Mouse (Mus musculus) brain, embryonic 18.5 days (tissue): ENCODE data around the gene Mpeg1.

Experiments
- DNase-seq: peaks from one replicate; pipeline ENCODE4 v3.0.0-alpha.2; 2012; ENCODE audit warnings: low read depth, low spot score

Gene Mpeg1

DNA sequence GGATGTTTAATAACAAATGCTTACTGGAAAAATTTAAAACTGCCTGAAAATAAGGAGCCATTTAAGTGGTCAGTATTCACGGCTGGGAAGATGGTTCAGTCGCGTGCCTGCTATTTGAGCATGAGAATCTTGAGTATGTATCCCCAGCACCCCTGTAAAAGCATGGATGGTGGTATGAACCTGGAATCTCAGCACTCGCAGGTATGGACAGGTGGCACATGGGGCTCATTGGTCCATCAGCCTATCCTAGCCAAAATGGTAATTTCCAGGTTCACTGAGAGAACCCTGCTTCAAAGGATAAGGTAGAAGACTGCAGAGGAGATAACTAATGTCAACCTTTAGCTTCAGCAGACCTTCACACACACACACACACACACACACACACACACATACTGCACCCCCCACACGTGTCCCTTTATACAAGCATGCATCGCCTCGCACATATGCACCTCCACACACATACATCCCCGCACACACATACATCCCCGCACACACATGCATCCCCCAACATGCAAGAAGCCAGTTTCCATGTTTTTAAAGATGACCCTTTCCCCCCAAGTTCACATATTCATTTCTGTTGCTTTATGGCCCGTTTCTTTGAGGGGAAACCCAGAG is 5.1 kb downstream of the Mpeg1 start:
- DNase-seq: no peak

DNA sequence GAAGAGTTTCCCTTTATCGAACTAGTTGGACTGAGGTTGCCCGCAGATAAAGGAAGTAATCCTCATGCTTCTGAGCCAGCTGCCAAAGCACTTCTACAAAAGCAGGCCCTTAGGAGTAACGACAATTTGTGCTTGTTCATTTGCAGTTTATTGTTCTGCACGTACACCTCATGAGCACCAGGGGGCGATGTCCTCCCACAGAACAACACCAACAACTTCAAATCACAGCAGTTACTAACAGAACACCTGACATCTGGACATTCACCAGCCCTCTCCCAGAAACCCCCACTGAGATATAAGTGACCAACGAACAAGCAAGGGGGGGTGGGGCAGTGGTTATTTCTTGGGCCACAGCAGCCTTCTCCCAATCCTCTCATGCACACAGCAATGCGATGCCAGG is 5.6 kb downstream of the Mpeg1 start:
- no peak for DNase-seq

DNA sequence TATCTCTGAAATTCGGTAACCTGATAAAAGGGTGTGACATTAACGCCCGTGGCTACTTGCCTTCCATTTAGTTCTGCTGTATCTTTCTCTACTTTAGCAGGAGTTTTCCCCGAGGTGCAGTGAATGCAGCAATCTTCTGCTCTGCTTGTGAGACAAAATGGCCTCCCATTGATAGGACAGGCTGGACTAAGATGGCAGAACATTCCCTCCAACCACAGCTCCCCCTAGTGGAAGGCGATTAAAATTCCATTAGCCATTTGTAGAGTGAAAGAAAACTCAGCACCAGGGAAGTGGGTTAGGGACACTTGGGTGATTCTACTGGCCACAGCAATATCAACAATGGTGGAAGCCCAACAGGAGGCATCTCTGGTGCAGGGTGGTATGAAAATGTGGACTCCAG is 6.9 kb downstream of the Mpeg1 start:
- DNase-seq: no peak

DNA sequence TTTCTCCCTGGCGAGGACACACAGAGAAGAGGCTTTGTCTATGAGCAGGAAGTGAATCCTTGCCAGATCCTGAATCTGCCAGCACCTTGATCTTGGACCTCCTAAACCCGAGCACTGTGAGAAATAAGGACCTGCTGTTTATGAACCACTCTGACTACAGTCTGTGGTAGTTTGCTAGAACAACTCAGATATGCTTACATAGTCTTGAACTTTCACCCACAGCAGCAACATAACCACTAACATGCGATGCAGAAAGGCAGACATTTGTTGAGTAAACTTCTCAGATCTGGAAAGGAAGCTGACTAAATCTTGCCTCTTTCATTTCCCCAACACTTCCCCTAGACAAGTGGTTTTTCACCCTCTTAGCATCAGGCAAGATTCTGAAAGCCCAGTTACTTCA is 11.3 kb downstream of the Mpeg1 start:
- DNase-seq: no peak

DNA sequence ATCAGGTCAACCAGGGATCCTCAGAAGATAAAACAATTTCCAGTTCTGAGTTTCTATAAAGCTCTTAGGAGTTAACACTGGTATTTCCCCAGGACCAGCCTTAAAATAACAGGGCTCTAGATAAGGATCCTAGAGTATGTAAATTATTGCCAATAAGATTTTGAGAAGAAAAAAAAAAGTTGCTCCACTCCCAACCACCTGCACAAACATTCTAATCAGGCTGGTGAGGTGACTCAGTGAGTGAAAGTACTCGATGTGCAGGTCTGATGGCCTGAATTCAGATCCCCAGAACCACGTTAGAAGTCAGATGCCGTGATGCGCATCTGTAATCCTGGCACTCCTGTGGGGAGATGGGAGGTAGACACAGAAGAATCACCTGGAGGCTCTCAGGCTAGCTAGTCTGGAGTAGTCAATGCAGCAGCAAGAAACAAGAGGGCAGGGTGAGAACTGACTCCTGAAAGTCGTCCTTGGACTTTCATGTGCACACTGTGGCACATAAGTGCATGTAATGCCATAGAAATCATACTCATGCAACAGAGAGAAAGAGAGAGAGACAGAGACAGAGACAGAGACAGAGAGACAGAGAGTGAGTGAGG is 11.9 kb downstream of the Mpeg1 start:
- DNase-seq: no peak

DNA sequence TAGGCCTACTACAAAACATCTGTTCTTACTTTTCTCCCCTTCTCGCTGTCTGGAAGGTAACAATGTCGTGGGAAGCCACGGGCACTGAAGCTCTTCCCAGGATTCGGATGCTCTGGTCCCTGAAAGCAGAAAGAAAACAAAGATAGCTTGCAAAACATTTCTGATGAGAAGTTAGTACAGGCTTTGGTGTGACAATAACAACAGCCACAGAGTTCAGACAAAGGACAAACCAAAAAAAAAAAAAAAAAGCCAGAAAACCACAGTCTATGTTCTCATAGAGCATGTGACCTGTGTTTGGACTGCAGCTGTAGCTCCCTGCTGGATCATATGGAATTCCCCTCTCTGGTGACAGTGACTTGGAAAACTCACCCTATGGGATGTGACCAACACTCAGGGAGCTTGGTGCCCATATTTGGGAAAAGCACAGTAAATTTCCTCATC is 12.6 kb downstream of the Mpeg1 start:
- no peak for DNase-seq

DNA sequence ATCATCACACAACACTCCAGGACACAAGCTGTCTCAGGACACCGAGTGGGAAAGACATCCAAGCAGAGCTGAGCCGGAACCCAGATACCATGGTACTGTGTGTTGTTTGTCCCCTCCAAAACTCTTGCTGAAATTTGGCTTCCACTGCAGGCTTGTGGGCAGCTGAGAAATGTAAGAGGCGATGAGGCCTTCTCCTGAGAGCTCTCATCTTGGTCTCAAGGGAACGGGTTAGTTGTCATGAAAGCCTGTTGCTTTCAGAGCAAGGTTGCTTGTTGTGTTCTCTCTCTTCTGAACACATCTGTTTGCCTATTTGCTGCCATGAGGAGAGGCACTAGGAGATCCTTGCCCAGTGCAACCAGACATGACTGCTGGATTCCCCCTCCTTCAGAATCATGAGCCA is 13.4 kb downstream of the Mpeg1 start:
- no peak for DNase-seq

DNA sequence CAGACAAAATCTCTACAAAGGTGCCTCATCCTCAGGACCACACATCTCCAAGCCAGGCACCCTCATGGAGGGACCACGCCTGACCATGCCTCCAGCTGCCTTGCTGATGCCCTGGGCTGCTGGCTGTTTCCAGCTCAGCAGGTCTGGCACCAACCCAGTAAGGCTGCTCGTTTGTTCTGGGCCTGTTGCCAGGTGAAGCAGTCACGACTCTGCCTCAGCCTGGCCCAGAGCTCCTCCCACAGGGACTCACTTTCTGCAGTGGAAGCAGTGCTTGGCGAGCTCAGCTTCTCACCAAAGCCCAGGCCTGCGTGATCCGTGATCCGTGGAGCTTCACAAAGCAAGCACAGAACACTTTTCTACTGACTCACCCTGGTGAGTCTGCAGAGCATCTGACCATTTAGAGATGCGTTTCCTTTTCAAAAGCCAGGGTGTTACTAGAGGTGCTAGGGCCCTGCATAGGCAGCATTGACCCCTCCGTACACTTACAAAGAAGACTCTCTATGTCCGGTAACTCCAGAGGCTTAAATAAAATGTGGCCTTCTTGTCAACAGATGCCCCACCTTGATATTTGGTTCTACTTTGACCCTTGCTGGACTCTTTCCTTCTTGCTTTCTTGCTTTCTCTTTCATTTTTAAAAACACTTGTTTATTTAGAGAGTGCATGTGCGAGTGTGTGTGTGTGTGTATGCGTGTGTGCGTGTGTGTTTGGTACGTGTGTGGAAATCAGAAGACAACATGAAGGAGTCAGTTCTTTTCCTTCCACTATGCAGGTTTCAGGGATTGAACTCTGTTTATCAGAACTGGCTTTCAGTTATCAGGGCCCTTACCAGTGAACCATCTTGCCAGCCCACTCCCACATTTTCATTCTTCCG is 15.0 kb downstream of the Mpeg1 start:
- DNase-seq: no peak

DNA sequence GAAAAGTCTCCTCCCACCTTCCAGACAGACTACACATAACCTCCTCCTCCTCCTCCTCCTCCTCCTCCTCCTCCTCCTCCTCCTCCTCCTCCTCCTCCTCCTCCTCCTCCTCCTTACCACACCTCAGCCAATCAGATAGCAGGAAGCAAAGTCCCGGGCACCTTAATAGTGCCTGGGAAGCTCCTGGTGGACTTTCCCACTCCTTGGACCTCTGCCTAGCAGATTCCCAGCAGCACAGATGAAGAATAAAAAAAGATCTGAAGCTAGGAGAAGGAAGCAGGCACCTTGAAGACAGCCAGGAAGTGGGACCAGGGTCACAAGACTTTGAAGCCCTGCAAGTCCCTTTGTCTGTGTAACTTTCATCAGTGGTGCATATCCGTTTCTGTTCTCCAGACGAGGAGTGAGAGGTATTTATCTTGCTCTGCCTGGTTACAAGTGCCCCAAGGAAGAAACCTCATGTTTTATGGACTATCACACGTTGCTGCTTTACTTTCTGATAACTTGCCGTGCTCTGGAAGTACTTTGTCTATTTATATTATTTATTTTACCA is 16.2 kb downstream of the Mpeg1 start:
- no peak for DNase-seq

DNA sequence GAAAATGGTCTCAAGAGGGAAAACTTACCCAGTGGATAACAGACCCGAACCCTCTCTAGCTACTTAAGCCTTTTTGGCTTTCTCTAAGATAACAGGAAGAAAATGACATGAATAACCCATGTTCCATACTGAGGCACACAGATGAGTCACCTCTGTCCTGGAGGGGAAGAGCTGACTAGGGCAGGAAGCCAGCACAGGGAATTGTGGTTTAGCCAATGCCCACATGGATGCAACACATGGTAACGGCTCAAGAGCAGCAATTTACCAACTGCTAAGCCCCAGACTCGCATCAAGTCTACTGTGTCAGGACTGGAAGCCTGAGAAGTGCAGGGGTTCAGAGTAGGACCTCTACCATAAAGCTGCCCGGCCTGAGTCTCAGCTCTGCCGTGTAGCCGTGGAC is 17.8 kb downstream of the Mpeg1 start:
- DNase-seq: no peak

DNA sequence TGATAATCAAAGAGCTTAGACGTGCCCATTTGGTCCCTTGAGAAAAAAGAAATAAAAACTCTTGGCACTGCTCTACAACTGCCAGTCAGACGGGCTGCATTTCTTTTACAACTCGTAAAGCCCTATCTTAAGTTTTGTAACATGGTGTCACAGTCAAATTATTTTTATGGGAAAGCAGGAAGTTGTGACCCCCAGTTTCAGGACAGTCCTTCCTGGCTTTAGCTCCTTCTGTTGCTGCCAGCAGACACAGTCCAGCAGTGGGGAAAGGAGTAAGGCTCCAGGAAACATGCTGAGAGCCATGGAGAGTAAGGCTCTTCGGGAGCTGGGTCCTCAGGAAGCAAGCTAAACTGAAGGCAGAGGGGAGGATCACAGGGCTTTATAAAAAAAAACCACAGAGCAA is 23.2 kb downstream of the Mpeg1 start:
- no peak for DNase-seq

DNA sequence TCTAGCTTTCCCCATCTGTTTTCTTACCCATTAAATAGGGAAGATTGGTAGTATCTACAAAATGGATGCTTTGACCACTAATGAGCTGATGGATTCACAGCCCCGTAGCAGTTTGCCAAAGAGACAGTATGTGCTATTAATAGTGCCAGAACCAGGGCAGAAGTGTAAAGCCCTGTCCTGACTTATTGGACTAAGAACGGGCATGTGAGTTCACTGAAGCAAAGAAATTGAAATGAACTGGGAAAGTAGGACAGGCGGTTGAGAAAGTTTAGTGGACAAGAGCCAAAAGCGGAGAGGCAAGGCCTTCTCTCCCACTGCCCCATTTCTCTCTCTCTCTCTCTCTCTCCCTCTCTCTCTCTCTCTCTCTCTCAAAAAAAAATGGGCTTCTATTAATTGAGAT is 23.6 kb downstream of the Mpeg1 start:
- DNase-seq: no peak

DNA sequence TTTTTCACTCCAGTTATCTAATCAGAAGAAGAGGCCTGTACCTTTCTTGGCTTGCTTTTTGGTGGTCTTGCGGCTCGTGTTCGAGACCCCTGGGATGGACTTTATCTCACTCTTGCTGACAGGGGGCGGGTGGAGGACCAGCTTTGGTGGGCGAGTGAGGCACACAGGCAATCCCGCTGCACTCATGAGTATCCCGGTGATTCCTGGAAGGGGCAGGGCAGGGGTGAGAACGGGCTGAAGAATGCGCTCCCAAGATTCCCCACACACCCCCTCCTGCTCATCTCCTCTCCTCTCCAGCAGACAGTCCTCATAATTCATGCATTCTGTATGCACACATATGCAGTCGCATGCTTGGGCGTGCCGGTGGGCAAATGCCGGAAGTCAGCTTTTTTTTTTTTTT is 24.6 kb downstream of the Mpeg1 start:
- no peak for DNase-seq

DNA sequence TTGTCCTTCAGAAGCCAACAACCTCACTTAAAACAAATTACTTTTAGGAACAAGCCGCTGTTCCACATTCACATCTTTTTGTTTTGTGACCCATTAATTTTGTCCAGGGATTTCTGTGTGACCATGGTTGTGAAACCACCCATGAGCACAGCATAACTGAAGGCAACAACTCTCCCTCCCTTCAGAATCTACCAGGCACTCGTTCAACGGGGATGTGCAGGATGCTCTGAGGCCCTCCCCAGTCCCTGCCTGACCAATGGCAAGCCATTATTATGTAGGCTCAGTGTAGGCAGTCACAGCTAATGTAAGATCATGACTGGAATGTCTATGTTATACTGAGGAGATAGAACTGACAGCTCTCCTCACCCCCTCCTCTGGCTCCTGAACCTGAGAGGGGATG is 25.1 kb downstream of the Mpeg1 start:
- DNase-seq: no peak

DNA sequence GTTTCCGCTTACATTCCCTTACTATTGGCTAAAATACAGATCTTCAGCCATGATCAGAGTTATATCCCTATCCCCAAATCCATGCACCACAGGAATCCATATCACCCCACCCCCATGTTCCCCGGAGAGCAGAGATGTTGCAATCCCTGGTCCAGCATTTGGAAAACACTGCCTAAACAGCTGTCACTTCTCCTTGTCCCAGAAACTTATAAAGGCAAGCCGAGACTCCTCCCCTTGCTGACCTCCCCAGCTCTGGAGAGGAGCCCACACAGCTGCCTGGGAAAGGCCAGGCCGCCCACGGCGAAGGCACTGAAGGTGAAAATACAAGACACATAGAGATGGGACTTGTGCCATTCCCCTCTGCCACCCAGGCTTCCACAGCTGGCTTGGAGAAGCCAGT is 26.3 kb downstream of the Mpeg1 start:
- no peak for DNase-seq

DNA sequence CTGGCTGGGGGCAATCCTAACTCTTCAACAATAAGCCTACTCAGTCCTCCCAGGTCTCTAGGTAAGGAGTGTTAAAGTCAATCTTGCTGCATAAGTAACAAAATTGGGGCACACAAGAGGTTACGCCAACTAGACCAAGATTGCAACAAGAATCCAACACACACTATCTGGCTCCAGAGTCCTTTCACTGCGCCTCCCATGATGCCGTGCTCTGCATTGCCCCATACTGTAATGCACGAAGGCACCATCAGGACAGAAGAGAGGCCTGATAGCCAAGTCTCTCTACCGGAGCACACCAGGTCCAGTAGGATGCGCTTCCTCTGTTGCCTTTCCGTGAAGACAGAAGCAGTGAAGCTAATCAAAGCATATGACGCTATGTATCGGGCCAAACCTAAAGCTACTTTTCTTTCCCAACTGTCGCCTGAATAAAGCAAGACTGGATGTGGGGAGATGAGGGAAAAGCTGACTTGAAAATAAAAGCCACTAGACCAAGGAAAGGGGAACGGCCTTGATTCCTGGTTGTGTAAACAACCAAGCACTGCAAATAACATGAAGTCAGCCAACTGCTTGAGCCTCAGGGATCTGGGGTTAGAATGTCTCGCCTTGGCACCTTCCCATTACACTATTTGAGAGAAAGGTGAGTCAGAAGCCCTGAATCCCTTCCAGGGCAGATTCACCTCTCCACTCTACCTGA is 27.1 kb downstream of the Mpeg1 start:
- DNase-seq: no peak

DNA sequence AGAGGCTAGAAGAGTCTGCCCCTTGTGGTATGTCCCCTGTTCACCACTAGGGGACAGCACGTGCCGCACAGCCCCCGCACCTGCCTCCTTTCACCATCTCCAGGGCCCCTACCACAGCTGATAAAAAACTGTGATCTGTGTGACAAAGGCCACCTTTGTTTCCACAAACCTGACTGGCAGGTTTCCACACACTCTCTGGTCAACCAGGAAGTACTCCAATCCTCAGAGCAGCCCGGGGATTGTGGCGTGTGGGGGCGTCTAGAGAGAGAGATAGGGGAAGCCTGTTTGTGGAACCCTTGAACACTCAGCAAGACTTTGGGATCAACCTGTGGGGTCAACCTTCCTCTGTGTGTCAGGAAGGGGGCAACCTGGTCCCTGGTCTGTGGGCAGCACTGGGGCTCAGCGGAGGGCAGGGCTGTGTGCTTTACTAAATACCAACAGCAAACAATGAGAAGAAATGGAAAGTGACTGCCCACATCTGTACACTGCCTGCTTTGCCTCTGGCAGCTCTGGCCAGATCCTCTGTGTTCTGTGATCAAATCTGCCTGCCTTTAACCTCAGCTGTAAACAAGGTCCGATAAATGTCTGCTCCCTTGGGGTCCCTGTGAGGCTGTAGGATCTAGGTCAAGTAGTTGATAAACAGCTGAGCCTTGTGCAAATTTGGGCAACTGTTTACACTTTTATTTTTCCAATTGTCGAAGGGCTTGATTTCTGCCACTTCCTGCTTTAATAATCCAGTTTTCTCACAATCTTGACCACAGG is 27.8 kb downstream of the Mpeg1 start:
- DNase-seq: no peak

DNA sequence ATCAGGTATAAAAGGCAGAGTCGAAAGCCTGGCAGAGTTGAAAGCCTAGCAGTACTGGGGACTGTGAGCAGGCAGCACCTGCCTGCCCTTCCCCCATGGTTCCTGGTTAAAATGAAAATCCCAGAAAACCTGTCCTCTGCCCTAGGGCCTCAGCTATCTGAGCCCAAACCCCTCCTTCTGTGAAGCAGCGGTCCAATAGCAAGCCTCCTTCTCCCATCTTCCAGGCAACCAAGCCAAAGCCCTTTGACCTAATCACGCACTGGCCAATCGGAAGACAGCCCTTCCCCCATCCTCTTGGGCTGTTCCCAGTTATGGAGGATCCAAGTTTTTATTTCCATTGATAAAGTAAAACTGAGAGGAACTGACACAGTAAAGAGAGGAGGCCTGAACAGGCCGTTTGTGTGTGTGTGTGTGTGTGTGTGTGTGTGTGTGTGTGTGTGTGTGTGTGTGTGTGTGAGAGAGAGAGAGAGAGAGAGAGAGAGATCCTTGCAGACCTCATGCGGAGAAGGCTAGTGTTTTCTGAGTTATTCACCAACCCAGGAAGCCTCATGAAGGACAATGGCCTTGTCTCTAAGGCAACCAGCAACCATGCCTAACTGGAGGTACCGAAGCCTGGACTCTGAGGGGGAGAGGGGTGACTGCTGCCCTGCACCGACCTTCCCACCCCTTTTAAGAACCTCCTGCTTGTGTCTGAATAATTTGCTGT is 28.5 kb downstream of the Mpeg1 start:
- DNase-seq: no peak

DNA sequence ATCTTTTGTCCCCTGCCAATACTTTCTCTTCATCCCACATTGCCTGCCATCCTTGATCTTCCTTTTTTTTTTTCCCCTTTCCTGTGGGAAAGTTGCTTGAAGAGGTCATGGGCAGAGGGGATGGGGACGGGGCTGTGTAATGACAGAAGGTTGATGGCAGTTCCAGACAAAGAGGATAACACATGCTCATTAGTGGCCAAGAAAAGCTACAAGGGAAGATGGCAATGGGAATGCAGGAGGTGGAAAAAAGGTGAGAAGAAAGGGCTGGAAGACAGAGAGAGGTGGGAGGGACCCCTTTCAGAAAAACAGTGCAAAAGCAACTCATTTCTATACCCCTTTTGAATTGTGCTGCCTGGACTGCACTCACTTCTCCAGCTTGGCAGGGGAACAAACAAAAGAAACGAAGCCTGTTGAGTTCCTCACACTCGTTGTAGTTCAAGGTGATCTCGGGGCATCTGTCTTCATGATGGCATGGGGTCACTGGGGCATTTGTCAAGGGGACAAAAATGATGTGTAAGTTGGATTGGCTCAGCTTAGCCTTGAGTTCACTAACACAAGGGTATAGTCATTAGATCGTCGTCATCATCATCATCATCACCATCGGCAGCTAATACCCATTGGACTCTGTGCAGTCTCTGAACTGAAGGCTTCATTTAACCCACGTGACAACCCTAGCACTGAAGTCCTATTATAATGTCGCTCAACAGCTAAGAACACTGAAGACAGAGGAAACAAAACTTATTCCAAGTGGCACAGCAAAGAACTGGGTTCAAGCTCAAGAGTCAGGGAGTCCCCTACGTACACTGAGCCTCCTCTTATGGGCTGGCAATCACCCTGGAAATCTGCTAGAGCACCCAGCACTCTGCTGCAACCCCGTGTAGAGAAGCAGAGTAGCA is 29.3 kb downstream of the Mpeg1 start:
- DNase-seq: no peak

DNA sequence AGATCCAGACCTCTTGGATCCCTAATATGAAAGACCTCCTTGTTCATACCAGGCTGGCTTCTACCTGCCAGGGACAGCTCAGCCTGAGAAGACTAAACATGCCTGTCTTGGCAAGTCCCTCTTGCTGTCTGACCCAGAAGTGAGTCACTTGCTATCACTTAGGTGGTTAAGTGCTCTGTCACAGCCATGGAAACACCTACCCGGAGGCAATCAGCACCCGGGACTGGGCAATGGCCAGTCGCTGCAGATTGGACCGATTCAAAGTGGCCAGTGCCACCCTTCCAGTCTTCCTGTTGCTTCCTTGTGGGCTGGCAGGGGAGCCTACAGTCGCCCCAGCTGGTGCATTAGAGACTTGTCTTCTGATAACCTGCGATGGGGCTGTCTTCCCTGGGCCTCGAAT is 31.1 kb downstream of the Mpeg1 start:
- no peak for DNase-seq
